Mouse (Mus musculus) cerebellum, adult 11 months (tissue): ENCODE measurements around the gene Ttl.

Experiments used
- DNase-seq: peaks from one replicate; pipeline ENCODE4 v3.0.0; 2022

The Ttl gene

GRCm38 (mm10) chr2:129065437-129066282, at the start of gene Ttl:
Ttl (plus strand) TSS chr2:129065942.
- DNase-seq, result peak; percentile 77

- no peak for DNase-seq
Measured at GRCm38 (mm10) chr2:129020106-129020505, 45.6 kb upstream of the Ttl start.

GRCm38 (mm10) chr2:129024820-129025219, 40.9 kb upstream of the Ttl start:
- no peak for DNase-seq

GRCm38 (mm10) chr2:129035381-129035780, 30.4 kb upstream of the Ttl start:
- no peak for DNase-seq

- peak; percentile 12 for DNase-seq
Measured at GRCm38 (mm10) chr2:129038426-129038936, 27.3 kb upstream of the Ttl start.

- DNase-seq, result peak; percentile 50
Measured at GRCm38 (mm10) chr2:129038937-129039631, 26.7 kb upstream of the Ttl start.

DNA sequence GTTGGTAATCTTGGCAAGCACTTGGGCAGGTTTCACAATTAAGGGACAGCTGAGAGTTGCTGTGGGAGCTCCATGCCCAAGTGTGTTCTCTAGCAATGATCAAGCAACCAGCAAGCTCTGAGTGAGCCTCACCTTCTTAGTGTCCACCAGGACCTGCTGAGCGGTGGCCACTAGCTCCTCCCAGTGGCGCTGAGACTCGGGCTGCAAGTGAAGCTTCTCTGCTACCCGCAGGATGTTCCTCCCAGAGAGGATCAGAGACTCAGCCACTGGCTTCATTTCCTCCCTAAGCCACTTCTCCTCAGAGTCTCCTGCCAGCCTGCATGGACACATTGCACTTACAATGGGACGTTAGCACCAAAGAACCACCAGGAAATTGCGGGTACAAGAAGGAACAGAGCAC, 25.2 kb upstream of the Ttl start:
- no peak for DNase-seq

GRCm38 (mm10) chr2:129046172-129046845, 19.4 kb upstream of the Ttl start:
- DNase-seq, result no peak

DNA sequence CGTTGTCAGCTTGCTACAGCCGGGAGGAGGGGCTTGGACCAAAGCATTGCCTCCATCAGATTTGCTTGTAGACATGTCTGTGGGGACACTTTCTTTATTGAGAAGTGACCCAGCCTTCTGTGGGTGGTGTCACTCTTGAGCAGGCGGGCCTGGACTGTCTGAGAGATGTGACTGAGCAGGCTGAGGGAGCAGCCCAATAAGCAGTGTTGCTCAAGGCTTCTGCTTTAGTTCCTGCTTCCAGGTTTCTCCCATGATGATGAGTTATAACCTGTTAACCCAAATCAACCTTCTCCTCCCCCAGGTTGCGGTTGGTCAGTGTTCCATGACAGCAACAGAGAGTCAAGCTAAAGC, 18.9 kb upstream of the Ttl start:
- no peak for DNase-seq

GRCm38 (mm10) chr2:129047811-129048210, 17.9 kb upstream of the Ttl start, which contains the start of gene Vinac1:
Vinac1 (minus strand) TSS chr2:129048172.
- DNase-seq, result no peak

- DNase-seq, result no peak
Measured at GRCm38 (mm10) chr2:129052451-129052983, 13.2 kb upstream of the Ttl start.

GRCm38 (mm10) chr2:129055741-129056140, 10.0 kb upstream of the Ttl start:
- DNase-seq, result no peak

DNA sequence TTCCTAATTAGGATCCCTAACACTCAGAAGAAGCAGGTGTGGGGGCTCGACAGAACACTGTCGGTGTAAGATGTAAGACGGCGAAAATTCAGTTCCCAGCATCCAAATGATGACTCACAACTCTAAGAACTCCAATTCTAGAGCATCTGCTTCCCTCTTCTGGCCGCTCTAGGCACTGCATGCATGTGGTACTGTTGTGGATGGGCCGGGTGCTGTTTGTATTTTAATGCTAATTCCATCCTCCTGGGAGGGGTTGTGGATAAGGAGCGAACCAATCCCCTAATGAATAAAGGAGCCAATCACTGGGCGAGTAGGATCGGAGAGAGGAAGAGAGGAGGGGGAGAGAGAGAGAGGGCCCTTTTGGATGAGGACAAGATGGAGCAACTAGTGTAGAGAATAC, 9.1 kb upstream of the Ttl start:
- no peak for DNase-seq

- DNase-seq, result no peak
Measured at GRCm38 (mm10) chr2:129057256-129057655, 8.5 kb upstream of the Ttl start.

- no peak for DNase-seq
Measured at GRCm38 (mm10) chr2:129057920-129058361, 7.8 kb upstream of the Ttl start.

DNA sequence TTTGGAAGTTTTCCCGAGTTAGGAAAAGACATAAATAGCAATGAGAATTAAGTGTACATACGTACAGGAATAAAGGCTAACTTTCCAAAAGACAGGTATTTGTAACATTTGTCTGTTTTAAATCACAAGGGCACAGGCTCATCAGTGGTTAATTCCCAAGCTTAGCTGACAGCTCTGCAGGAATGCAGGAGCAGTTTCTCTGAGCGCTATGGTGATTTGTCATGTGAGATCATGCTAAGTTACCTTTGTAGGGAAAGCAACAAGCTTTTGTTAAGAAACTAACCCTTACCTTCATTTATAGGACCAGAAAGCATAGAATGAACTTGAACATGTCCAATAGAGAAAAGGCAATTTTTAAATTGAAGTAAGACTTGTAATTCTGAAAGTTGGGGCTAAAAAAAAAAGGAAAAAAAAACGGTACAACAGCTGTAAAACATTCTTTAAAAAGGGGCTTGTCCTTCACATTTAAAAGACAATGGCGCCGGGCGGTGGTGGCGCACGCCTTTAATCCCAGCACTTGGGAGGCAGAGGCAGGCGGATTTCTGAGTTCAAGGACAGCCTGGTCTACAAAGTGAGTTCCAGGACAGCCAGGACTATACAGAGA, 4.2 kb upstream of the Ttl start:
- DNase-seq, result no peak

DNA sequence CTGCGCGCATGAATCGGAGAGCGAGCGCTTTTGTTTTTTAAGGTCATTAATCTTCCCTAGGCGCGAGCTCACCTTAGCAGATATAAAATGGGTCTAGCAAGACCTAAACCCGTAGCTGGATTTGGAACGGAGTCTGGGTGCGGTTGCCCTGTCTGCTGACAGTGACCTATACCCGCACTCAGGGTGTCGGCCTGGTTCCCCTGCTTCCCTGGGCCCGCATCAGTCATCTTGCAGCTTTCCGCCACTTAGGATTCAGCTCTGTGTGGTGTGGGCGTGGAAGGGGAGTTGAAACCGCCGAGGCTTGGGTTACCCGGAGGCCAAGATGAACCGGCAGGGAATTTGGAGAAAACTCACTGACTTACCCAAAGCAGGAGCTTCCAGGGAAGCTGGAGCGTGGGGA, 584 bp downstream of the Ttl start:
- DNase-seq, result peak; percentile 42

GRCm38 (mm10) chr2:129070296-129070695, 4.6 kb downstream of the Ttl start:
- DNase-seq, result no peak

GRCm38 (mm10) chr2:129078313-129078712, 12.6 kb downstream of the Ttl start:
- DNase-seq, result no peak

DNA sequence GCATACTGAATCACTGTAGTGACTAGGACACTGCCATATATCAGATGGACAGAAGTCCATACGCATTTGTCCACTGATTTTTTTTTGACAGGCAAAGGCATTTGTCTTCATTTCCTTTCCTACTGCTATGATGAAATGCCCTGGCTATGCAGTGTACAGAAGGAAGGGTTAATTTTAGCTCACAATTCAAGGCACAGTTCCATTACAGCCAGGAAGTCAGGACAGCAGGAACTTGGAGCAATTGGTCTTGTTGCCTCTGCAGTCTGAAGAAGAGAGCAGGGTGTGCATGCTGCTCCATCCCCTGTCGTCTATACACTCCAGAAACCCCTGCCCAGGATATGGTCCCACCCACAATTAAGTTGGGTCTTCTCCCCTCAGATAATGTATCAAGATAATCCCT, 13.5 kb downstream of the Ttl start:
- DNase-seq, result no peak

- no peak for DNase-seq
Measured at GRCm38 (mm10) chr2:129081097-129081496, 15.4 kb downstream of the Ttl start.

GRCm38 (mm10) chr2:129083514-129083913, 17.8 kb downstream of the Ttl start:
- no peak for DNase-seq

DNA sequence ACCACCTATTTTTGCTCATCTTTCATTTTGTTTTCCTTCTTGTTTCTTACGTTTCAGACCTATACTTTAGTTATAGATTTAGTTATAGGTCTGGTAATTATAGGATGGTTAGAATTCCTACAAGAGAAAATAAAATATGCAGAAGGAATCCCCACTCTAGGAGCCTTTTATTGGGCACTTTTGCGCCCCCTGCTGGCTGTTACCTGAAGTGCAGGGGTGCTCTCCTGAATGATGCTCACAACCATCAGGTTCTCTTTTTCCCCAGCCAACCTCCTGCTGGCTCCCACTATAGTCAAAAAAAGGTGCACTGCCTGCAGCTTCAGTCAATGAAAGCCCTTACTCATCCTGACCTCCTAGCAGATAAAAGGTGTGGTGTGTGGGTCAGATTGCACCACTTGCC, 19.2 kb downstream of the Ttl start:
- DNase-seq, result no peak
